Mouse (Mus musculus): ENCODE results near the gene Gstm1. TPM values are rescaled to one million over a fixed set of nuclear protein-coding genes. Genes with fewer than 3 reads are reported as not detected.
"Not testable (repeated sequence)": the region's sequence is repeated elsewhere in the genome, so short reads cannot be mapped to it uniquely, and the experiment has no call there.

Gstm1 gene
- total and polyA plus RNA-seq, 3 experiments = 0.31 to 6.7 TPM; not detected in 1

DNA sequence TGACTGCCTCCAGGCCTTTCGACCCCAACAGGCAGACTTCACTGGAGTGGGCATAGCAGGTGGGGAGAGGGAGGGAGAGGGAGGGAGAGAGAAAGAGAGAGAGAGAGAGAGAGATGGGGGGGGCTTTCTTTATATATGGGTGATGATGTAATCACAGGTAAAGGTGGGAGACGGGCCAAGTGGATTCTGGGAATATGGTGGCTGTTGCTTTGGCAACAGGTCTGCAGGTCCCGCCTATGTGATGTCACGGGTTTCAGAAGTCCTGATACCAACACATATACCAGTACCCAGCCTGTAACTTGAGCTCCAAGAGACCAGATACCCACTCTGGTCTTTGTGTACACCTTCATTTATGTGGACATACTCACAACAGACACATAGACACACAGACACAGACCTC lies 21.2 kb downstream of the Gstm1 start:
- H3K27me3 ChIP-seq (ENCODE audit: control insufficient read depth in 1 of 2, insufficient read depth in 2 of 2, low read length in 2 of 2) = peaks cover 0 to 2% of the 10 kb centered on the region in 2 experiments; a peak in 2 of 4 replicates
- H3K79me2 ChIP-seq (ENCODE audit: control insufficient read depth, insufficient read depth, low read length, poor library complexity) = no peaks in the 10 kb centered on the region
- no peak for TF ChIP-seq MYB (IDR thresholded peaks at IDR 0.05; ENCODE audit: low read depth, low read length)
- H3K36me3 ChIP-seq (ENCODE audit: control insufficient read depth in 1 of 2, insufficient read depth in 2 of 2, low read length in 2 of 2) = no peaks in the 10 kb centered on the region
- H3K9me3 ChIP-seq (replicated peaks; ENCODE audit: insufficient read depth, low read length) = no peaks in the 10 kb centered on the region
- no peak overlapping the region for H3K9ac ChIP-seq (ENCODE audit: control insufficient read depth, low read depth, low read length, poor library complexity, severe bottlenecking)
- DNase-seq (ENCODE audit: low read depth, low spot score) = no peak
- H3K4me3 ChIP-seq (ENCODE audit: control insufficient read depth in 1 of 2, insufficient read depth in 1 of 2, low read depth in 2 of 2, low read length in 2 of 2) = no peak overlapping the region
- no peaks in the 10 kb centered on the region for H3K4me1 ChIP-seq (ENCODE audit: control insufficient read depth in 1 of 2, insufficient read depth in 2 of 2, low read length in 2 of 2)
- no peak overlapping the region for H3K27ac ChIP-seq (ENCODE audit: control insufficient read depth, low read depth, low read length)

GRCm38 (mm10) chr3:107995974-107996373 lies 21.8 kb downstream of the Gstm1 start:
- H3K27me3 ChIP-seq (ENCODE audit: control insufficient read depth in 1 of 2, insufficient read depth in 2 of 2, low read length in 2 of 2); H3K36me3 ChIP-seq (ENCODE audit: control insufficient read depth in 1 of 2, insufficient read depth in 2 of 2, low read length in 2 of 2); H3K27ac ChIP-seq (ENCODE audit: control insufficient read depth, low read depth, low read length); H3K4me1 ChIP-seq (ENCODE audit: control insufficient read depth in 1 of 2, insufficient read depth in 2 of 2, low read length in 2 of 2); DNase-seq (ENCODE audit: low read depth, low spot score); H3K79me2 ChIP-seq (ENCODE audit: control insufficient read depth, insufficient read depth, low read length, poor library complexity); H3K9ac ChIP-seq (ENCODE audit: control insufficient read depth, low read depth, low read length, poor library complexity, severe bottlenecking); H3K4me3 ChIP-seq (ENCODE audit: control insufficient read depth in 1 of 2, insufficient read depth in 1 of 2, low read depth in 2 of 2, low read length in 2 of 2); H3K9me3 ChIP-seq (replicated peaks; ENCODE audit: insufficient read depth, low read length): not testable (repeated sequence)

DNA sequence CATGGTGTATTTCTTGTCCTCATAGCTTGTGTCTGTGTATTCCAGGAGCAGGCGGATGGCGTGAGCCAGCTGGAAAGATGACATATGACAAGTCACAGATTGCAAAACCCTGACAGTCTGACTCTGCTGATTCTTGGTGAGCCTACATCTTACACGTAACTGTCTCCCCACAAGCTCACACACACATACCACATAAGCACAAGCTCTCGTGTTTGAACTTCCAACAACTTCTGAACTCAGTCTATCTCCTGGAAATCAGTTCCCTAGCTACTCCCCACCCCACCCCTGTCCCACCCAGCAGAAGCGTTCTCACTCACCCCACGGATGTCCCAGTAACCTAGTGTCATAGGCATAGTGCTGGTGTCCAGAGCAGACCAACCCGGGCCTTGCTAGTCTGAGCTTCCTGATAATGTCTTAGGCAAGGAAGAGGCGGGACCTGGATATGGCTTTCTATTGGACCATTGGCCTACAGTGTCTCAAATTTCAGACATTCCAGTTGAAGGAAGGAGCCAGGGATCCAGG lies 31.7 kb downstream of the Gstm1 start, which contains the start of gene Gstm2:
TSS of gene Gstm2 (minus strand) at position 413 of the 522 bp plus-strand sequence.
- Histone ChIP-seq H3K79me2 (ENCODE audit: control insufficient read depth, insufficient read depth, low read length, poor library complexity) (no peaks in the 10 kb centered on the region), H3K4me3 (ENCODE audit: control insufficient read depth in 1 of 2, insufficient read depth in 1 of 2, low read depth in 2 of 2, low read length in 2 of 2) (no peak within 1 kb of the TSS), H3K36me3 (ENCODE audit: control insufficient read depth in 1 of 2, insufficient read depth in 2 of 2, low read length in 2 of 2) (no peaks in the 10 kb centered on the region), H3K27ac (ENCODE audit: control insufficient read depth, low read depth, low read length) (no peak within 1 kb of the TSS), H3K9ac (ENCODE audit: control insufficient read depth, low read depth, low read length, poor library complexity, severe bottlenecking) (no peak within 1 kb of the TSS), H3K9me3 (replicated peaks; ENCODE audit: insufficient read depth, low read length) (no peaks in the 10 kb centered on the region), H3K27me3 (ENCODE audit: control insufficient read depth in 1 of 2, insufficient read depth in 2 of 2, low read length in 2 of 2) (peaks cover 7 to 13% of the 10 kb centered on the region in 2 experiments; a peak in 3 of 4 replicates), H3K4me1 (ENCODE audit: control insufficient read depth in 1 of 2, insufficient read depth in 2 of 2, low read length in 2 of 2) (no peaks in the 10 kb centered on the region)
- TF ChIP-seq SIN3A (IDR thresholded peaks at IDR 0.05; ENCODE audit: low read length) (no peak), MEF2A (IDR thresholded peaks at IDR 0.05; ENCODE audit: extremely low read depth, insufficient replicate concordance, low read depth, low read length, poor library complexity, severe bottlenecking) (no peak), GATA1 (IDR thresholded peaks at IDR 0.05; ENCODE audit: low read depth, low read length) (no peak)
- DNase-seq (ENCODE audit: low read depth, low spot score) = no peak

- H3K9me3 ChIP-seq (replicated peaks; ENCODE audit: insufficient read depth, low read length); H3K79me2 ChIP-seq (ENCODE audit: control insufficient read depth, insufficient read depth, low read length, poor library complexity); H3K4me1 ChIP-seq (ENCODE audit: control insufficient read depth in 1 of 2, insufficient read depth in 2 of 2, low read length in 2 of 2); H3K27ac ChIP-seq (ENCODE audit: control insufficient read depth, low read depth, low read length); H3K36me3 ChIP-seq (ENCODE audit: control insufficient read depth in 1 of 2, insufficient read depth in 2 of 2, low read length in 2 of 2); H3K9ac ChIP-seq (ENCODE audit: control insufficient read depth, low read depth, low read length, poor library complexity, severe bottlenecking); DNase-seq (ENCODE audit: low read depth, low spot score); H3K4me3 ChIP-seq (ENCODE audit: control insufficient read depth in 1 of 2, insufficient read depth in 1 of 2, low read depth in 2 of 2, low read length in 2 of 2): not testable (repeated sequence)
- peaks cover 7 to 13% of the 10 kb centered on the region in 2 experiments; a peak in 3 of 4 replicates for H3K27me3 ChIP-seq (ENCODE audit: control insufficient read depth in 1 of 2, insufficient read depth in 2 of 2, low read length in 2 of 2)
Observed at GRCm38 (mm10) chr3:107985141-107985540, 32.6 kb downstream of the Gstm1 start.

Data from MEL (cell line).